Mouse (Mus musculus): ENCODE results near the gene Zdhhc5. TPM values are rescaled to one million over a fixed set of nuclear protein-coding genes. Genes with fewer than 3 reads are reported as not detected.
"Not testable (repeated sequence)": the region's sequence is repeated elsewhere in the genome, so short reads cannot be mapped to it uniquely, and the experiment has no call there.

Zdhhc5 gene
- polyA plus RNA-seq, 1 experiment from 2014 or later, result 18.9 TPM

DNA sequence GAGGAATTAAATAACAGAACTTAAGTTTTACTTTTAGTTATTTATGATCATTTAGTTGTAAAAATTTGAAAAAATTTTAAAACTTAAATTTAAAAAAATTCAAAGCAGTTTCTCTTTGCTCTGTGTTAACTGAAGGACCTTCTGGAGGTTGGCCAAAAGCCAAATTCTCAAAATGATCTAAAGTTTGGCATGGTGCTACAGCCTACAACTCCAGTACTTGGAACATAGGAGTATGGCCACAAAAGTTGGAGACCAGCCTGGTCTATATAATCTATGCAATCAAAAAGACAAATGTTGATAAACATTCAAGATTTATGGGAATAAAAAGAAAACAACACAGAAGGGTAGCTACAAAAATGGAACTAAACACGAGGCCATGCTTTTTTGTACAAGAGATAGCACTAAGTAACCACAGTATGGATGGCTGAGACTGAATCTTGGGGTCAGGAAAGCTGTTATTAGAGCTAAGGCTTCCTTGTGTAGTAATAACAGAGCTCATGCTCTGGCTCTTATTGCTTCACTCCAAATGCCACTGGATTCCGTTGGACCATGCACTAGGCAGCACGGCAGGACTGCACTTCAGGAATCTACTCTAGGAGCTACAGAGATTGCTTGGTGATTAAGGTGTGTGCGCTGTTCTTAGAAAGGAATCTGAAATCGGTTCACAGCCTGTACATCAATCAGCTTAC lies 19.8 kb downstream of the Zdhhc5 start:
- H3K4me1 ChIP-seq (ENCODE audit: control insufficient read depth, low read depth, low read length), result no peaks in the 10 kb centered on the region
- no peak overlapping the region for H3K4me2 ChIP-seq (ENCODE audit: low read depth, low read length)
- peaks cover 67% of the 10 kb centered on the region for H3K36me3 ChIP-seq (ENCODE audit: control insufficient read depth, insufficient read depth)
- 89% methylated on average over 5 of the region's 5 CpGs for WGBS (ENCODE audit: insufficient replicate concordance)
- no peak overlapping the region for H3K4me3 ChIP-seq (ENCODE audit: low read depth, low read length)
- H3K9ac ChIP-seq (ENCODE audit: low read depth, low read length), result no peak overlapping the region
- H3K27ac ChIP-seq (ENCODE audit: low read length), result no peak overlapping the region
- no peaks in the 10 kb centered on the region for H3K9me3 ChIP-seq (replicated peaks; ENCODE audit: control insufficient read depth, low read length)
- no peaks in the 10 kb centered on the region for H3K27me3 ChIP-seq (ENCODE audit: control insufficient read depth, insufficient read depth, low read depth, low read length)
- no peak for ATAC-seq (ENCODE audit: low read depth)

DNA sequence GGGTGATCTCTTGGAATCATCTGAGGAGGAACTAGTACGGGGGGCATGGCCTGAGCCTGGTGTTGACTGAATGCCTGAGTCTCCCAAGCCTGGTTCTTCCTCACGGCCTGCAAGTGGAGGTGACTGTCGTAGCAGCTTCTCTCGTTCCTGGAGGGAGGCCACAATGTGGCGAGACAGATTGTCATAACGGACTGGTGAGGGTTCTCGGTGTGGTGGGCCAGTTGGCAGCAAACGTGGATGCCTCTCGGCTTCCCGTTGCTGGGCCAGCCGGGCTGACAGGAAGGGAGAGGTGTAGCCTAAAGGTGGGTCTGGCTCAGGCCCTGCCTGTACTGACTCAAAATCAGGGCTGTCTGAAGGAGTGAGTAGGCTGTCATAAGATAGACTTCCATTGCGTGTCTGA lies 24.9 kb downstream of the Zdhhc5 start:
- H3K4me1 ChIP-seq (ENCODE audit: control insufficient read depth, low read depth, low read length), result peaks cover 5% of the 10 kb centered on the region

DNA sequence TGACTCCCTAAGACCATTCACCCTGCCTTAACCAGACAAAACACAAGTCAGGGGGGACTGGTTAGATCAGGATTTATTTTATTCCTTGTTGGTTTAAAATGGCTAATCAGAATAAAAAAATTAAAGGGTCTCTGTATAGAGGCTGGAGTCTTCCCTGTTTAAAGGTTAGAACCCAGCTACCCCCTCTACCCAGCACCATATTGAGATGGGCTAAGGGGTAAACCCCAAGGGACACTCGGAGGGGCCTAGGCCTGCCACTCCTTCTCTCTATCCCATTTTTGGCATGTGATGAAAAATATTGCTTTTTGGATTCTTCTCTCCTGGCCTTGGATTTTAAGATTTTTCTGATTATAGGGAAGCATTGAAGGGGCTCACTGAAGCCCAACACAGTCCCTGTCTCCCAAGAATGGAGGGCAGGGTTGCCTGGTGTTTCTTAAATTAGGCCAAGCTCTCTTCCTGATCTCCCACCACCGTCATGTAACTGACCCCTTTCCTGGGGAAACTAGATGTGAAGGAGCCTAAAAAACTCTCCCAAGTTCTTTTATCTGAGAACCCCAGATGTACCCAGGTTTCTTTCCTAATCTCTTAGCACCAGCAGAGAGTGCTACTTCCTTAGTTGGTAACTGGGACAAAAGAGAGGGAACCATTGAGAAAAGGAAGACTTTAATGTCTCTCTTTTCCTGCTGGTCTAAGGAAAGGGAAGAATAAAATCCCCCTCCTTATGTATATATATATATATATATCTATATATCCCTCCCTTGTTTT lies 26.7 kb downstream of the Zdhhc5 start:
- Histone ChIP-seq H3K4me3 (ENCODE audit: low read depth, low read length) (no peak overlapping the region), H3K9me3 (replicated peaks; ENCODE audit: control insufficient read depth, low read length) (no peaks in the 10 kb centered on the region), H3K4me1 (ENCODE audit: control insufficient read depth, low read depth, low read length) (peaks cover 7% of the 10 kb centered on the region), H3K36me3 (ENCODE audit: control insufficient read depth, insufficient read depth) (peaks cover 80% of the 10 kb centered on the region), H3K4me2 (ENCODE audit: low read depth, low read length) (no peak overlapping the region), H3K27ac (ENCODE audit: low read length) (no peak overlapping the region), H3K9ac (ENCODE audit: low read depth, low read length) (no peak overlapping the region), H3K27me3 (ENCODE audit: control insufficient read depth, insufficient read depth, low read depth, low read length) (no peaks in the 10 kb centered on the region)
- 55% methylated on average over 2 of the region's 2 CpGs for WGBS (ENCODE audit: insufficient replicate concordance)
- ATAC-seq (ENCODE audit: low read depth), result peak; percentile 42; the same call in 1 of the 2 replicates

More for the DNA sequence above, 24.9 kb downstream of the Zdhhc5 start:
- 87% methylated on average over 12 of the region's 12 CpGs for WGBS (ENCODE audit: insufficient replicate concordance)
- Histone ChIP-seq H3K4me2 (ENCODE audit: low read depth, low read length) (no peak overlapping the region), H3K36me3 (ENCODE audit: control insufficient read depth, insufficient read depth) (peaks cover 87% of the 10 kb centered on the region), H3K9me3 (replicated peaks; ENCODE audit: control insufficient read depth, low read length) (no peaks in the 10 kb centered on the region), H3K4me3 (ENCODE audit: low read depth, low read length) (no peak overlapping the region), H3K27me3 (ENCODE audit: control insufficient read depth, insufficient read depth, low read depth, low read length) (no peaks in the 10 kb centered on the region), H3K9ac (ENCODE audit: low read depth, low read length) (no peak overlapping the region), H3K27ac (ENCODE audit: low read length) (no peak overlapping the region)
- ATAC-seq (ENCODE audit: low read depth), result no peak

DNA sequence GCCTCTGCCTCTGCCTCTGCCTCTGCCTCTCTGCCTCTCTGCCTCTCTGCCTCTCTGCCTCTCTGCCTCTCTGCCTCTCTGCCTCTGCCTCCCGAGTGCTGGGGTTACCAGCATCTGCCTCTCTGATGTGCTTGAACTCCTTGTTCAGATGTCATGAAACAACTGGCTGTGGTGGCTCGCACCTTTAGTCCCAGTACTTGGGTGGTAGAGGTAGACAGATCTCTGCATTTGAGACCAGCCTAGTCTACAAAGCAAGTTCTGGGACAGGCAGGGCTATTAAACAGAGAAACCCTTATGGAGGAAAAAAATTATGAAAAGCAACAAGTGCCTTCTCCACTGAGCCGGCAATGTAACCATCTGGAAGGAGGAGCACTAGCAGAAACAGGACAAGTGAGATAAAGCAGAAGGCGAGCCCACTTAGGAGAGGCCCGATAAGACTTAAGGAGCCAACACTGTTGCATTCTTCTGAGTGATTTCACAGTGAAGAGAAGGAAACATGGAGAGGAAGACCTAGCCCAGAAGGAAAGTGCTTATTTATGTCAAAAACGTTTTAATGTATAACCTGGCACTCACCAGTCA lies 32.3 kb downstream of the Zdhhc5 start:
- H3K36me3 ChIP-seq (ENCODE audit: control insufficient read depth, insufficient read depth), result peaks cover 36% of the 10 kb centered on the region

DNA sequence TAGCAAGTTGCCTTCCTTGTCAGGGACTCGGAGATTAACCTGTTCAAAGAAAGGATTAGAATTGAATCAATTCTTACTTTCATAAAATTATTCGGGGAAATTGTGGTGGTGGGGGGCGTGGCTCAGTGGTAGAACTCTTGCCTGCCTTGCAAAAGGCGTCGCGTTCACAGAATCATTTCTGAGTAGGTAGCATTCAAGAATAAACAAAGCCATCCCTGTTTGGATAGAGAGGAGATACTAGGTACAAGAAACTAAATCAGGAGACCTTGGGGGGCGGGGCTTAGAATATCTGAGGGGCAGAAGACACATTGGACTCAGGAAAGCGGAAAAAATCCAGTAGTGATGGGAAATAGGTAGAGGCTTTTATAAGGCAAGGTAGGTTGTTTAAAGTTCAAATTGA lies 36.0 kb downstream of the Zdhhc5 start, which contains the start of gene Tmx2:
Tmx2 (minus strand) TSS at position 125 of the 400 bp plus-strand sequence.
- H3K9ac ChIP-seq (ENCODE audit: low read depth, low read length), result peak within 1 kb of the TSS; percentile 98
- peaks cover 21% of the 10 kb centered on the region for H3K36me3 ChIP-seq (ENCODE audit: control insufficient read depth, insufficient read depth)
- peaks cover 38% of the 10 kb centered on the region for H3K4me1 ChIP-seq (ENCODE audit: control insufficient read depth, low read depth, low read length)
- ATAC-seq (ENCODE audit: low read depth), result no peak
- H3K27me3 ChIP-seq (ENCODE audit: control insufficient read depth, insufficient read depth, low read depth, low read length), result no peaks in the 10 kb centered on the region
- H3K4me3 ChIP-seq (ENCODE audit: low read depth, low read length), result peak within 1 kb of the TSS; percentile 98
- H3K4me2 ChIP-seq (ENCODE audit: low read depth, low read length), result peak within 1 kb of the TSS; percentile 91
- peak within 1 kb of the TSS; percentile 90 for H3K27ac ChIP-seq (ENCODE audit: low read length)
- 10% methylated on average over 8 of the region's 8 CpGs for WGBS (ENCODE audit: insufficient replicate concordance)
- no peaks in the 10 kb centered on the region for H3K9me3 ChIP-seq (replicated peaks; ENCODE audit: control insufficient read depth, low read length)

More for the DNA sequence above, 32.3 kb downstream of the Zdhhc5 start:
- H3K4me1 ChIP-seq (ENCODE audit: control insufficient read depth, low read depth, low read length), result peaks cover 25% of the 10 kb centered on the region
- ATAC-seq (ENCODE audit: low read depth), result peak; percentile 51
- WGBS (ENCODE audit: insufficient replicate concordance), result 26% methylated on average over 6 of the region's 6 CpGs
- peak overlapping the region; percentile 64 for H3K4me2 ChIP-seq (ENCODE audit: low read depth, low read length)
- peak overlapping the region; percentile 44 for H3K4me3 ChIP-seq (ENCODE audit: low read depth, low read length)
- no peaks in the 10 kb centered on the region for H3K9me3 ChIP-seq (replicated peaks; ENCODE audit: control insufficient read depth, low read length)
- H3K27ac ChIP-seq (ENCODE audit: low read length), result peak overlapping the region; percentile 97
- H3K27me3 ChIP-seq (ENCODE audit: control insufficient read depth, insufficient read depth, low read depth, low read length), result no peaks in the 10 kb centered on the region
- peak overlapping the region; percentile 52 for H3K9ac ChIP-seq (ENCODE audit: low read depth, low read length)

DNA sequence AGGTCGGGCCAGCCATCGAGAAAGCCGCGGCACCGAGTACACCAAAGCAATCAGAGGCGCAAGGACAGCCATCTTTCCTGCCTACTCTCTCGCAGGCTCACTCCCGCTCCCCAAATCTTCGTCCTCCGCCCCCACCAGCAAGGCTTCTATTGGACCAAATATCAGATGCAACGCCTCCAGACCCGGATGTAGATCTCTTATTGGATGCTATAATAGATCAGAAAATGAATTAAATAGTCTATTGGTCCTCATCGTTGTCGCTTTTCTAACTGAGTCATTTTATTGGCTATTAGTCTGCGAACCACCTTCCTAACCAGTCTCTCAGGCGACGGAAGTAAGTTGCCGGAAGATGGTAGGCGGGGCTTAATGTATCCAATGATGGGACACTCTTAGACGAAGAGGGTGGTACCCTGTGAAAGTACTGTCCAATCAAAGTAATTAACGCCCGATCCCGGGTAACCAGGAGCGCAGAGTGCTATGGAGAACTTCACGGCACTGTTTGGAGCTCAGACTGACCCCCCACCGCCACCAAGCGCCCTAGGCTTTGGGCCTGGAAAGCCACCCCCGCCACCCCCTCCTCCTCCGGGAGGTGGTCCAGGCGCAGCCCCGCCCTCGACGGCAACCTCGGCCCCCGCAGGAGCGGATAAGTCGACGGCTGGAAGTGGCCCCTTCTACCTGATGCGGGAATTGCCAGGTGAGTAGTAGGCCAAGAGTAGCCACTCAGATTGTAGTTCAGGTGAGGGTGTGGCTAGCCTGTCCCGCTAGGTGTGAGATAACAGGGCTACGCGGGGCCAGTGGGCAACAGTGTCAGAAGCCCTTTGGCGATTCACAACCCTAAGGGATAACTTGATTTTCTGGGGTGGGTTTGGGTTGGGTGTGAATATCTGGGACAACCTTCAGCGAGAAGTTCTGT lies 36.8 kb downstream of the Zdhhc5 start, which contains the start of the genes Gm28635 and Med19:
Gm28635 (minus strand) TSS at position 74 of the 913 bp plus-strand sequence.
Med19 (plus strand) TSS at position 435 of the 913 bp plus-strand sequence.
- Histone ChIP-seq H3K27ac (ENCODE audit: low read length) (peak within 1 kb of the TSS; percentile 90), H3K4me2 (ENCODE audit: low read depth, low read length) (peak within 1 kb of the TSS; percentile 91), H3K27me3 (ENCODE audit: control insufficient read depth, insufficient read depth, low read depth, low read length) (no peaks in the 10 kb centered on the region), H3K36me3 (ENCODE audit: control insufficient read depth, insufficient read depth) (peaks cover 24% of the 10 kb centered on the region), H3K9ac (ENCODE audit: low read depth, low read length) (peak within 1 kb of the TSS; percentile 98), H3K4me3 (ENCODE audit: low read depth, low read length) (peak within 1 kb of the TSS; percentile 98), H3K4me1 (ENCODE audit: control insufficient read depth, low read depth, low read length) (peaks cover 36% of the 10 kb centered on the region), H3K9me3 (replicated peaks; ENCODE audit: control insufficient read depth, low read length) (no peaks in the 10 kb centered on the region)
- ATAC-seq (ENCODE audit: low read depth), result peak; percentile 95
- 0% methylated on average over 44 of the region's 44 CpGs for WGBS (ENCODE audit: insufficient replicate concordance)

DNA sequence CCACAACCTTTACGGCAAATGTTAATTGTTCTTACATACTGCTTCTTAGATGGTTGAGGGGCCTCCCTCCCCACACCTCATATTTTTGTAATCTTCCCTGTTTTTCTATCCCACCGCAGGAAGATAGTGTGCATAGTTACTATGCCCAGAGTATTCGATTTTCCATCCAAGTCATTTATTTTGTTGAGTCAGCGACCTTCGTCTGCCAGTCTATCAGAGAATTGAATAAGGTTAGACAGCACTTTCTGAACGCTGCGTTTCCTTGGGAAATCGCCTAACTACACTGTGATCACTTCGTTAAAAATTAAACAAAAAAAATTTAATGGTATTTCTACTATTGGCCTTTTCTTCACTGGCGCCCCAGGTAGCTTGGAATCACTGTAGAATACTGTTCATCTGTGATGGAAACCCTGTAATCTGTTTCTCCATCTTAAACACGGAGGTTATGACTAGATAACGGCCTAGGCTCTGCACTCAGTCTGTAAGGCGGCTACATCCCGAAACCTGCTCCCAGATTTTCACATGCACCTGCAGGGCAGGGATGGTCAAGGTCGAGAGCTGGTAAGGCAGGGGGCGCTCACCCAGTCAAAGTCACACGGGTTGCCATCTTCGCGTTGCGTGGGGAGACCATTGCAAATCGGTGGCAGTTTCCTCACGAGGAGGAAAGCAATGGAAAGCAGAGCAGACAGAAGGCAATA lies 37.6 kb downstream of the Zdhhc5 start:
- Histone ChIP-seq H3K36me3 (ENCODE audit: control insufficient read depth, insufficient read depth) (peaks cover 31% of the 10 kb centered on the region), H3K27ac (ENCODE audit: low read length) (peak overlapping the region; percentile 48), H3K9ac (ENCODE audit: low read depth, low read length) (peak overlapping the region; percentile 63), H3K9me3 (replicated peaks; ENCODE audit: control insufficient read depth, low read length) (no peaks in the 10 kb centered on the region), H3K4me1 (ENCODE audit: control insufficient read depth, low read depth, low read length) (peaks cover 36% of the 10 kb centered on the region), H3K4me3 (ENCODE audit: low read depth, low read length) (peak overlapping the region; percentile 76), H3K4me2 (ENCODE audit: low read depth, low read length) (peak overlapping the region; percentile 75), H3K27me3 (ENCODE audit: control insufficient read depth, insufficient read depth, low read depth, low read length) (no peaks in the 10 kb centered on the region)
- WGBS (ENCODE audit: insufficient replicate concordance), result 7% methylated on average over 22 of the region's 22 CpGs
- ATAC-seq (ENCODE audit: low read depth), result peak; percentile 13

DNA sequence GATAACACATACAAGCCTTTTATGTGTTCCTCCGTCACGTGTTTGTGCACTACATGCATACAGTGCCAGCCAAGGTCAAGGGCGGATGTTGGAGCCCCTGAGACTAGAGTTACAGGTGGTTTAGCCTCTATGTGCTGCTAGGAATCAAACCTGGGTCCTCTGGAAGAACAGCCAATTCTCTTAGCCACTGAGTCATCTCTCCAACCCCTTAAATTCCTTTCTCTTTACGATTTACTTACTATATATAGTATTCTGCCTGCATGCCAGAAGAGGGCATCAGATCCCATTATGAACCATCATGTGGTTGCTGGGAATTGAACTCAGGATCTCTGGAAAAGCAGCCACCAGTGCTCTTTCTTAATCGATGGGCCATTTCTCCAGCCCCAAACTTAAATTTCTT lies 43.4 kb downstream of the Zdhhc5 start:
- not testable (repeated sequence) for H3K9me3 ChIP-seq (replicated peaks; ENCODE audit: control insufficient read depth, low read length); ATAC-seq (ENCODE audit: low read depth); H3K27me3 ChIP-seq (ENCODE audit: control insufficient read depth, insufficient read depth, low read depth, low read length); H3K4me2 ChIP-seq (ENCODE audit: low read depth, low read length); H3K4me3 ChIP-seq (ENCODE audit: low read depth, low read length); H3K27ac ChIP-seq (ENCODE audit: low read length); H3K9ac ChIP-seq (ENCODE audit: low read depth, low read length)
- peaks cover 15% of the 10 kb centered on the region for H3K4me1 ChIP-seq (ENCODE audit: control insufficient read depth, low read depth, low read length)
- WGBS (ENCODE audit: insufficient replicate concordance), result 52% methylated on average over 4 of the region's 5 CpGs
- H3K36me3 ChIP-seq (ENCODE audit: control insufficient read depth, insufficient read depth), result peaks cover 28% of the 10 kb centered on the region

All from liver, embryonic 16.5 days (tissue).